Mouse (Mus musculus) cortical plate, adult 2 months (tissue): Measurements from ENCODE around the gene Ostn.

ENCODE experiments used
- CTCF ChIP-seq: fragments of 200-500 bp; IDR thresholded peaks from 2 replicates; pipeline ENCODE4 v1.5.1; 2011; ENCODE audit warnings: mild to moderate bottlenecking, control low read depth, low read length; ENCODE audit not compliant: insufficient read depth; ENCODE audit errors: extremely low read depth
- POLR2A ChIP-seq: fragments of 200-500 bp; IDR thresholded peaks from 2 replicates; pipeline ENCODE4 v1.6.1; 2011; ENCODE audit warnings: mild to moderate bottlenecking, low read length, control low read depth; ENCODE audit not compliant: insufficient read depth; ENCODE audit errors: extremely low read depth

- TF ChIP-seq CTCF (no peak), POLR2A (no peak)
Measured at GRCm38 (mm10) chr16:27322047-27322446, 14.8 kb downstream of the Ostn start.
